Mouse (Mus musculus): Measurements from ENCODE around the gene Pdlim3. TPM values are rescaled to one million over a fixed set of nuclear protein-coding genes. Genes with fewer than 3 reads are reported as not detected.
"Not testable (repeated sequence)": the region's sequence is repeated elsewhere in the genome, so short reads cannot be mapped to it uniquely, and the experiment has no call there.

The Pdlim3 gene
- polyA plus RNA-seq (2012; ENCODE audit: insufficient read depth, insufficient read length, low replicate concordance, missing spikeins) = not detected in 2 replicates

GRCm38 (mm10) chr8:45885202-45885685 lies at the start of gene Pdlim3:
Pdlim3 (plus strand) TSS chr8:45885461.
- Histone ChIP-seq H3K4me1 (ENCODE audit: control insufficient read depth, insufficient read depth, low read length) (peaks cover 9% of the 10 kb centered on the region), H3K27ac (ENCODE audit: insufficient read depth, low read depth, low read length) (no peak within 1 kb of the TSS), H3K4me3 (ENCODE audit: insufficient read depth, low read depth, low read length) (peak within 1 kb of the TSS; percentile 24)
- WGBS = 4% methylated on average over 22 of the region's 22 CpGs
- no peak for TF ChIP-seq CTCF (IDR thresholded peaks at IDR 0.05; ENCODE audit: insufficient read depth, low read depth, low read length)
- TF ChIP-seq POLR2A (IDR thresholded peaks at IDR 0.05; ENCODE audit: insufficient read depth, low read depth, low read length) = no peak

- Histone ChIP-seq H3K4me3 (ENCODE audit: insufficient read depth, low read depth, low read length) (no peak overlapping the region), H3K4me1 (ENCODE audit: control insufficient read depth, insufficient read depth, low read length) (no peaks in the 10 kb centered on the region; the same call in 1 of the 2 replicates), H3K27ac (ENCODE audit: insufficient read depth, low read depth, low read length) (no peak overlapping the region)
- no peak for TF ChIP-seq POLR2A (IDR thresholded peaks at IDR 0.05; ENCODE audit: insufficient read depth, low read depth, low read length)
- TF ChIP-seq CTCF (IDR thresholded peaks at IDR 0.05; ENCODE audit: insufficient read depth, low read depth, low read length) = no peak
- 84% methylated on average over 5 of the region's 5 CpGs for WGBS
Observed at GRCm38 (mm10) chr8:45843306-45843705, 42.0 kb upstream of the Pdlim3 start.

DNA sequence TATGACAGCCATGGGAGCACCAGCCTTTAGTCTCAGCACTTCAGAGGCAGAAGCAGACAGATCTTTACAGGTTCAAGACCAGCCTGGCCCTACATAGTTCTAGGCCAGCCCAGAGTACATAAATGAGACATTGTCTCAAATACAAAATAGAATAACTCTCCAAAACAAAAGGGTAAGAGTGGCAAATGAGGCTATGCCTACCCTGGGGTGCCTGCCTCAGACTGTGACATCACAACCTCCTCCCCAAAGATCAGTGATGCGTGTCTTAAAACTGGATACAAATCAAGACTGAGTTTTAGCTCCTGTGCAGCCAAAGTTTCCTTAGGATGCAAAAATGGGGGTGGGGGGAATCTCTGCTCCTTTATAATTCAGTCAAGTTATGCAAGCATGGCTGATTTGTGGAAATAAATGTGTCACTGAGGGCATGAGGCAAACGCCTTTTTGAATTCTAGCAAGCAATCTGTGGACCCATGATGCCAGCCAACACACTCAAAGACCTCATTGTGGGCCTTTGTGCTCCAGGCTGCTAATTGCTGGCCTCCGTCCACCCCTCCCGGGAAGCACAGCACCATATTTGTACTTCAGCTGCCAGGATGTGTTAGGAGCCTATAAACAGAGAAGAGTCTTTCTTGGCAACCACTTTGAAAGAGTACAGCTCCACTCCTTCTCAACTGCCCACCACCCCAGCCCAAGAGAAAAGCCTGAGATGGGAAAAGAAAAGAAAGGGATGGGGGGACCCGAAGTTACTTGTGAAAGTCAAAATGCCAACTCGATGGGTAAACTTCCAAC lies 41.0 kb upstream of the Pdlim3 start:
- 34% methylated on average over 6 of the region's 6 CpGs for WGBS
- no peak for TF ChIP-seq CTCF (IDR thresholded peaks at IDR 0.05; ENCODE audit: insufficient read depth, low read depth, low read length)
- TF ChIP-seq POLR2A (IDR thresholded peaks at IDR 0.05; ENCODE audit: insufficient read depth, low read depth, low read length) = no peak
- no peak overlapping the region for H3K27ac ChIP-seq (ENCODE audit: insufficient read depth, low read depth, low read length)

DNA sequence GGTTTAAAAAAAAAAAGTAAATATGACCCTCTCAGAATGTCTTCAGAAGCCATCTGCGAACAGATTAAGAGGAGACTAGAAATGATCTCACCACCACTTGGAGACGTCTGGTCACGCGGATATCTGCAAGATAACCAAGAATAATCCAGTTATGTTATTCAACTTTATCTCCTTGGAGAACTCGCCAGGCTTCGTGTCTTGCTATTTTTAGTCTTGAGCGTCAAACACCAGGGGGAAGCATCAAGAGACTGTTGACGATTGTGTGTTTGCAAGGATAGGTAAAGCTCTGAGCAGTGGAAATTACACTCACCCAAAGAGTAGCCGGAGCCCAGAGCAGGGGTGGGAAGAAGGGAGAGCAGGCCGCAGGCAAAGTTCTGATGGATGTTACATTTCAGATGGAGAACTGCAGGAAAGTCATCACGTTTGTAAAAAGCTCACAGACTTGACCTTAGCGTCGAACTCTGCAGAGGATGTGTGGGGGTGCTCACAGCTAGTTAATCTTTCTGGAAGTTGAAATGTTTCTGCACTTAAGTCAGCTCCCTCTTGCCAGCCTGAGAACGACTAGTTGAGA lies 40.3 kb upstream of the Pdlim3 start:
- no peak overlapping the region for H3K4me3 ChIP-seq (ENCODE audit: insufficient read depth, low read depth, low read length)
- no peak overlapping the region for H3K27ac ChIP-seq (ENCODE audit: insufficient read depth, low read depth, low read length)
- no peaks in the 10 kb centered on the region; the same call in 1 of the 2 replicates for H3K4me1 ChIP-seq (ENCODE audit: control insufficient read depth, insufficient read depth, low read length)
- TF ChIP-seq CTCF (IDR thresholded peaks at IDR 0.05; ENCODE audit: insufficient read depth, low read depth, low read length) (no peak), POLR2A (IDR thresholded peaks at IDR 0.05; ENCODE audit: insufficient read depth, low read depth, low read length) (no peak)
- 48% methylated on average over 14 of the region's 14 CpGs for WGBS

More for the DNA sequence above, 41.0 kb upstream of the Pdlim3 start:
- no peaks in the 10 kb centered on the region; the same call in 1 of the 2 replicates for H3K4me1 ChIP-seq (ENCODE audit: control insufficient read depth, insufficient read depth, low read length)
- H3K4me3 ChIP-seq (ENCODE audit: insufficient read depth, low read depth, low read length) = no peak overlapping the region

DNA sequence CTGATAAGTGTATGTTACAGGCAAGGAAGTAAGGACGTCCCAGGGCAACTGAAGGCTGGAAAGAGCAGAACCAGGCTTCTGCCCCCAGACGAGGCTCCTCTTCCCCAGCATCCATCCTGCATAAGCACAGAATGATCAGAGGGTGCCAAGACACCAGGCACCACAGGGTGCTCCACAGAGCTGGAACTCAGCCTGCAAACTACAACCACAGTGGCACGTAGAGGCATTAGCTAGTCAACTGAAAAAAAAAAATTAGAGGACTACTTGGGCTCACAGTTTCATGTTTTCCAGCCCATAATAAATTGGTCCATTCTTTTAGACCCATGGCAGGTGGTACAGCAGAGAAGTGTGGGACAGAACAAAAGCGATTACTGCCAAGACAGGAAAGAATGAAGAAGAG lies 39.4 kb upstream of the Pdlim3 start:
- Histone ChIP-seq H3K4me1 (ENCODE audit: control insufficient read depth, insufficient read depth, low read length) (no peaks in the 10 kb centered on the region; the same call in 1 of the 2 replicates), H3K4me3 (ENCODE audit: insufficient read depth, low read depth, low read length) (no peak overlapping the region), H3K27ac (ENCODE audit: insufficient read depth, low read depth, low read length) (no peak overlapping the region)
- WGBS = 73% methylated on average over 4 of the region's 4 CpGs
- no peak for TF ChIP-seq CTCF (IDR thresholded peaks at IDR 0.05; ENCODE audit: insufficient read depth, low read depth, low read length)
- no peak for TF ChIP-seq POLR2A (IDR thresholded peaks at IDR 0.05; ENCODE audit: insufficient read depth, low read depth, low read length)

- WGBS = 96% methylated on average over 4 of the region's 4 CpGs
- TF ChIP-seq CTCF (IDR thresholded peaks at IDR 0.05; ENCODE audit: insufficient read depth, low read depth, low read length) = no peak
- no peak for TF ChIP-seq POLR2A (IDR thresholded peaks at IDR 0.05; ENCODE audit: insufficient read depth, low read depth, low read length)
- H3K27ac ChIP-seq (ENCODE audit: insufficient read depth, low read depth, low read length) = no peak overlapping the region
Observed at GRCm38 (mm10) chr8:45855118-45855517, 30.1 kb upstream of the Pdlim3 start.

DNA sequence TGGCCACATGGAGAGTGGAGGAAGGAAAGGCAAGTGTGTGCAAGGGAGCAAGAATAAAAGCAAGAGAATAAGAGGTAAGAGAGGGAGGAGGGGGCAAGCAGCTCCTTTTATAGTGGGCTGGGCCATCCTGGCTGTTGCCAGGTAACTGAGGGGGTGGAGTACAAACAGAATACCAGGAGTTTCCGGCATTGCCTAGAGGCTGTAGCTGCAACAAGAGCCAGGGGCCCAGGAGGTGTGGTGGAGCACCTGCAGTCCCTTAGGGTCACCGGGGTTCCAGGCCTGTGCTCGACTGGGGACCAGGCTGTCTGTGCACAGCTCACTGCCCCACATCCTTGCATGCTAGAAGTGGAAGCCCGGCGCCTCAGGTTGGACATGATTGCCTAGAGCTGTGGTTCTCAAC lies 27.5 kb upstream of the Pdlim3 start:
- no peaks in the 10 kb centered on the region for H3K4me1 ChIP-seq (ENCODE audit: control insufficient read depth, insufficient read depth, low read length)
- TF ChIP-seq POLR2A (IDR thresholded peaks at IDR 0.05; ENCODE audit: insufficient read depth, low read depth, low read length) (no peak), CTCF (IDR thresholded peaks at IDR 0.05; ENCODE audit: insufficient read depth, low read depth, low read length) (no peak)
- no peak overlapping the region for H3K27ac ChIP-seq (ENCODE audit: insufficient read depth, low read depth, low read length)
- 75% methylated on average over 5 of the region's 5 CpGs for WGBS
- H3K4me3 ChIP-seq (ENCODE audit: insufficient read depth, low read depth, low read length) = no peak overlapping the region

More at GRCm38 (mm10) chr8:45855118-45855517, 30.1 kb upstream of the Pdlim3 start:
- Histone ChIP-seq H3K4me1 (ENCODE audit: control insufficient read depth, insufficient read depth, low read length) (no peaks in the 10 kb centered on the region), H3K4me3 (ENCODE audit: insufficient read depth, low read depth, low read length) (no peak overlapping the region)

DNA sequence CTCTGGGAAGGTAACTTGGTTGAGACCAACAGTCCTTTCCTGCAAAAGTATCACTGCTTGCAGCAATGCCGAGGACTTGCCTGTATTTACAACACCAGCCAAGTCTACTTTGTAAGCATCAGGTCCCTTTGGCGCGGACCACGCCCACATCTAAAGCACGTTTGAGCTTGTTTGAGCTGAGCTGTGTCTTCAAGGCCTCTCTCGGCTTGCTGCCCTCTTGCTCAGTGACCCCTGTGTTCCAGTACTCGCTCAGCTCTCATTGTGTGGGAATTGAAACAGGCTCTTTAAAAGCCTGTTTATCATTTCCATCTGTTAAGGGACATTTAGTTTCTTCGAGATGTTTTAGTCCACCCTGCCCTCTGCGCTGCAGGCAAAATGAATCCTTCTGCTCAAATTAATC lies 26.9 kb upstream of the Pdlim3 start:
- no peaks in the 10 kb centered on the region for H3K4me1 ChIP-seq (ENCODE audit: control insufficient read depth, insufficient read depth, low read length)
- WGBS = 57% methylated on average over 9 of the region's 9 CpGs
- TF ChIP-seq POLR2A (IDR thresholded peaks at IDR 0.05; ENCODE audit: insufficient read depth, low read depth, low read length) = no peak
- no peak for TF ChIP-seq CTCF (IDR thresholded peaks at IDR 0.05; ENCODE audit: insufficient read depth, low read depth, low read length)
- H3K27ac ChIP-seq (ENCODE audit: insufficient read depth, low read depth, low read length) = no peak overlapping the region
- no peak overlapping the region for H3K4me3 ChIP-seq (ENCODE audit: insufficient read depth, low read depth, low read length)

GRCm38 (mm10) chr8:45871587-45871986 lies 13.7 kb upstream of the Pdlim3 start:
- H3K27ac ChIP-seq (ENCODE audit: insufficient read depth, low read depth, low read length); H3K4me3 ChIP-seq (ENCODE audit: insufficient read depth, low read depth, low read length); H3K4me1 ChIP-seq (ENCODE audit: control insufficient read depth, insufficient read depth, low read length): not testable (repeated sequence)
- 88% methylated on average over 11 of the region's 11 CpGs for WGBS
